Mouse (Mus musculus): ENCODE measurements at regions not wholly inside any gene's neighbourhood (a gene's known extent, or its start where the extent isn't known, plus 50 kb on each side); places are given as distances from the start of the nearest gene placed in this dataset.

GRCm38 (mm10) chr13:116795041-116795440 lies 230.3 kb downstream of the Parp8 start:
- Histone ChIP-seq H3K4me3 (ENCODE audit: low read depth, low read length) (no peak overlapping the region), H3K27me3 (ENCODE audit: control insufficient read depth, insufficient read depth, low read length) (no peaks in the 10 kb centered on the region), H3K9ac (replicated peaks; ENCODE audit: low read length) (no peak overlapping the region), H3K4me1 (ENCODE audit: control insufficient read depth, insufficient read depth, low read length) (no peaks in the 10 kb centered on the region), H3K27ac (replicated peaks; ENCODE audit: low read depth, low read length) (no peak overlapping the region), H3K9me3 (replicated peaks; ENCODE audit: control insufficient read depth, low read length) (no peaks in the 10 kb centered on the region), H3K4me2 (ENCODE audit: low read depth, low read length) (no peak overlapping the region), H3K36me3 (replicated peaks; ENCODE audit: control insufficient read depth, insufficient read depth, low read depth, low read length) (no peaks in the 10 kb centered on the region)
- no peak for ATAC-seq (replicated peaks; ENCODE audit: insufficient number of reproducible peaks, low FRiP score, low TSS enrichment, low read depth)
- 27% methylated on average over 2 of the region's 2 CpGs for WGBS
- DNase-seq (ENCODE audit: low spot score) = no peak

- Histone ChIP-seq H3K27me3 (ENCODE audit: control insufficient read depth, insufficient read depth, low read length) (no peaks in the 10 kb centered on the region), H3K36me3 (replicated peaks; ENCODE audit: control insufficient read depth, insufficient read depth, low read depth, low read length) (no peaks in the 10 kb centered on the region), H3K9me3 (replicated peaks; ENCODE audit: control insufficient read depth, low read length) (no peaks in the 10 kb centered on the region), H3K27ac (replicated peaks; ENCODE audit: low read depth, low read length) (no peak overlapping the region), H3K4me2 (ENCODE audit: low read depth, low read length) (no peak overlapping the region), H3K4me3 (ENCODE audit: low read depth, low read length) (no peak overlapping the region), H3K9ac (replicated peaks; ENCODE audit: low read length) (no peak overlapping the region), H3K4me1 (ENCODE audit: control insufficient read depth, insufficient read depth, low read length) (no peaks in the 10 kb centered on the region)
- ATAC-seq (replicated peaks; ENCODE audit: insufficient number of reproducible peaks, low FRiP score, low TSS enrichment, low read depth) (no peak), DNase-seq (ENCODE audit: low spot score) (no peak)
Measured at GRCm38 (mm10) chr13:116781616-116782015, 243.7 kb downstream of the Parp8 start.

- H3K27me3 ChIP-seq (ENCODE audit: control insufficient read depth, insufficient read depth, low read length) = no peaks in the 10 kb centered on the region
- no peak for DNase-seq (ENCODE audit: low spot score)
- no peaks in the 10 kb centered on the region for H3K36me3 ChIP-seq (replicated peaks; ENCODE audit: control insufficient read depth, insufficient read depth, low read depth, low read length)
- H3K27ac ChIP-seq (replicated peaks; ENCODE audit: low read depth, low read length) = no peak overlapping the region
- no peaks in the 10 kb centered on the region for H3K9me3 ChIP-seq (replicated peaks; ENCODE audit: control insufficient read depth, low read length)
- no peak for ATAC-seq (replicated peaks; ENCODE audit: insufficient number of reproducible peaks, low FRiP score, low TSS enrichment, low read depth)
- H3K4me2 ChIP-seq (ENCODE audit: low read depth, low read length) = no peak overlapping the region
- 83% methylated on average over 3 of the region's 3 CpGs for WGBS
- H3K9ac ChIP-seq (replicated peaks; ENCODE audit: low read length) = no peak overlapping the region
- H3K4me1 ChIP-seq (ENCODE audit: control insufficient read depth, insufficient read depth, low read length) = no peaks in the 10 kb centered on the region
- H3K4me3 ChIP-seq (ENCODE audit: low read depth, low read length) = no peak overlapping the region
Measured at GRCm38 (mm10) chr13:116765491-116765890, 259.8 kb downstream of the Parp8 start.

GRCm38 (mm10) chr13:116759912-116760311 lies 265.4 kb downstream of the Parp8 start:
- Histone ChIP-seq H3K27ac (replicated peaks; ENCODE audit: low read depth, low read length) (no peak overlapping the region), H3K9ac (replicated peaks; ENCODE audit: low read length) (no peak overlapping the region), H3K4me1 (ENCODE audit: control insufficient read depth, insufficient read depth, low read length) (no peaks in the 10 kb centered on the region), H3K36me3 (replicated peaks; ENCODE audit: control insufficient read depth, insufficient read depth, low read depth, low read length) (no peaks in the 10 kb centered on the region), H3K9me3 (replicated peaks; ENCODE audit: control insufficient read depth, low read length) (no peaks in the 10 kb centered on the region), H3K27me3 (ENCODE audit: control insufficient read depth, insufficient read depth, low read length) (no peaks in the 10 kb centered on the region), H3K4me2 (ENCODE audit: low read depth, low read length) (no peak overlapping the region), H3K4me3 (ENCODE audit: low read depth, low read length) (no peak overlapping the region)
- no peak for ATAC-seq (replicated peaks; ENCODE audit: insufficient number of reproducible peaks, low FRiP score, low TSS enrichment, low read depth)
- 88% methylated on average over 2 of the region's 2 CpGs for WGBS
- no peak for DNase-seq (ENCODE audit: low spot score)

- H3K27me3 ChIP-seq (ENCODE audit: control insufficient read depth, insufficient read depth, low read length) = no peaks in the 10 kb centered on the region
- ATAC-seq (replicated peaks; ENCODE audit: insufficient number of reproducible peaks, low FRiP score, low TSS enrichment, low read depth) (no peak), DNase-seq (ENCODE audit: low spot score) (no peak)
- no peak overlapping the region for H3K9ac ChIP-seq (replicated peaks; ENCODE audit: low read length)
- no peak overlapping the region for H3K4me2 ChIP-seq (ENCODE audit: low read depth, low read length)
- H3K4me1 ChIP-seq (ENCODE audit: control insufficient read depth, insufficient read depth, low read length) = no peaks in the 10 kb centered on the region
- no peak overlapping the region for H3K27ac ChIP-seq (replicated peaks; ENCODE audit: low read depth, low read length)
- no peaks in the 10 kb centered on the region for H3K36me3 ChIP-seq (replicated peaks; ENCODE audit: control insufficient read depth, insufficient read depth, low read depth, low read length)
- H3K9me3 ChIP-seq (replicated peaks; ENCODE audit: control insufficient read depth, low read length) = no peaks in the 10 kb centered on the region
- no peak overlapping the region for H3K4me3 ChIP-seq (ENCODE audit: low read depth, low read length)
- WGBS = 76% methylated on average over 4 of the region's 4 CpGs
Measured at GRCm38 (mm10) chr13:116740825-116741224, 284.5 kb downstream of the Parp8 start.

GRCm38 (mm10) chr13:116723361-116724153 lies 301.8 kb downstream of the Parp8 start:
- H3K9me3 ChIP-seq (replicated peaks; ENCODE audit: control insufficient read depth, low read length) = no peaks in the 10 kb centered on the region
- H3K4me1 ChIP-seq (ENCODE audit: control insufficient read depth, insufficient read depth, low read length) = no peaks in the 10 kb centered on the region
- no peak overlapping the region for H3K9ac ChIP-seq (replicated peaks; ENCODE audit: low read length)
- H3K27me3 ChIP-seq (ENCODE audit: control insufficient read depth, insufficient read depth, low read length) = no peaks in the 10 kb centered on the region
- H3K36me3 ChIP-seq (replicated peaks; ENCODE audit: control insufficient read depth, insufficient read depth, low read depth, low read length) = no peaks in the 10 kb centered on the region
- H3K27ac ChIP-seq (replicated peaks; ENCODE audit: low read depth, low read length) = no peak overlapping the region
- DNase-seq (ENCODE audit: low spot score) = no peak
- WGBS = 73% methylated on average over 14 of the region's 14 CpGs
- no peak overlapping the region for H3K4me2 ChIP-seq (ENCODE audit: low read depth, low read length)
- ATAC-seq (replicated peaks; ENCODE audit: insufficient number of reproducible peaks, low FRiP score, low TSS enrichment, low read depth) = no peak
- no peak overlapping the region for H3K4me3 ChIP-seq (ENCODE audit: low read depth, low read length)

GRCm38 (mm10) chr13:116714809-116715208 lies 310.5 kb downstream of the Parp8 start:
- ATAC-seq (replicated peaks; ENCODE audit: insufficient number of reproducible peaks, low FRiP score, low TSS enrichment, low read depth) = no peak
- no peak overlapping the region for H3K4me3 ChIP-seq (ENCODE audit: low read depth, low read length)
- WGBS = 13% methylated on average over 5 of the region's 5 CpGs
- H3K4me2 ChIP-seq (ENCODE audit: low read depth, low read length) = no peak overlapping the region
- peak; percentile 79 for DNase-seq (ENCODE audit: low spot score)
- peaks cover 3% of the 10 kb centered on the region for H3K27me3 ChIP-seq (ENCODE audit: control insufficient read depth, insufficient read depth, low read length)
- no peaks in the 10 kb centered on the region for H3K36me3 ChIP-seq (replicated peaks; ENCODE audit: control insufficient read depth, insufficient read depth, low read depth, low read length)
- no peak overlapping the region for H3K9ac ChIP-seq (replicated peaks; ENCODE audit: low read length)
- H3K4me1 ChIP-seq (ENCODE audit: control insufficient read depth, insufficient read depth, low read length) = no peaks in the 10 kb centered on the region
- no peaks in the 10 kb centered on the region for H3K9me3 ChIP-seq (replicated peaks; ENCODE audit: control insufficient read depth, low read length)
- H3K27ac ChIP-seq (replicated peaks; ENCODE audit: low read depth, low read length) = no peak overlapping the region

- Histone ChIP-seq H3K4me3 (ENCODE audit: low read depth, low read length) (no peak overlapping the region; the same call in 1 of the 2 replicates), H3K9ac (replicated peaks; ENCODE audit: low read length) (no peak overlapping the region), H3K9me3 (replicated peaks; ENCODE audit: control insufficient read depth, low read length) (no peaks in the 10 kb centered on the region), H3K27ac (replicated peaks; ENCODE audit: low read depth, low read length) (no peak overlapping the region), H3K27me3 (ENCODE audit: control insufficient read depth, insufficient read depth, low read length) (peaks cover 7% of the 10 kb centered on the region), H3K4me1 (ENCODE audit: control insufficient read depth, insufficient read depth, low read length) (no peaks in the 10 kb centered on the region), H3K36me3 (replicated peaks; ENCODE audit: control insufficient read depth, insufficient read depth, low read depth, low read length) (no peaks in the 10 kb centered on the region), H3K4me2 (ENCODE audit: low read depth, low read length) (peak overlapping the region; percentile 60)
- WGBS = under 1% methylated on average over 24 of the region's 24 CpGs
- peak; percentile 87 for DNase-seq (ENCODE audit: low spot score)
- peak; percentile 67 for ATAC-seq (replicated peaks; ENCODE audit: insufficient number of reproducible peaks, low FRiP score, low TSS enrichment, low read depth)
Measured at GRCm38 (mm10) chr13:116711866-116712593, 313.3 kb downstream of the Parp8 start.

Measured in embryonic facial prominence, embryonic 11.5 days (tissue).